Mouse (Mus musculus) myocyte (in vitro differentiated cells): ENCODE results near the gene Lrrfip2. TPM values are rescaled to one million over a fixed set of nuclear protein-coding genes. Genes with fewer than 3 reads are reported as not detected.

Source experiments
- H3K27me3 ChIP-seq: one replicate; pipeline ENCODE4 v1.6.1; 2011; ENCODE audit not compliant: control insufficient read depth, insufficient read depth, insufficient read length
- H3K36me3 ChIP-seq: one replicate; pipeline ENCODE4 v1.6.1; 2011; ENCODE audit not compliant: control insufficient read depth, insufficient read depth
- H3K4me2 ChIP-seq: one replicate; pipeline ENCODE4 v1.6.1; 2011; ENCODE audit warnings: low read depth, control low read depth
- H3K4me3 ChIP-seq: one replicate; pipeline ENCODE4 v1.5.1; 2011; ENCODE audit warnings: mild to moderate bottlenecking, control low read depth, moderate library complexity
- H3K79me2 ChIP-seq: one replicate; pipeline ENCODE4 v1.6.1; 2011; ENCODE audit not compliant: control insufficient read depth, insufficient read depth
- H3ac ChIP-seq: one replicate; pipeline ENCODE4 v1.6.1; 2011; ENCODE audit not compliant: control insufficient read depth, insufficient read length
- CEBPB ChIP-seq: IDR thresholded peaks from 2 replicates; pipeline ENCODE4 v1.6.1; 2011; ENCODE audit warnings: mild to moderate bottlenecking, moderate library complexity; ENCODE audit not compliant: poor library complexity, insufficient read depth, severe bottlenecking
- E2F4 ChIP-seq: IDR thresholded peaks from one replicate; pipeline ENCODE4 v1.6.1; 2011; ENCODE audit warnings: mild to moderate bottlenecking, control low read depth, moderate library complexity; ENCODE audit not compliant: insufficient read depth
- MAX ChIP-seq: IDR thresholded peaks from one replicate; pipeline ENCODE4 v1.6.1; 2011; ENCODE audit warnings: low read depth, mild to moderate bottlenecking, control low read depth
- MYOD1 ChIP-seq, 3 experiments: IDR thresholded peaks; one replicate each; pipeline ENCODE4 v1.6.1; 2011; ENCODE audit warnings: control low read depth in 2 of 3, low read depth in 2 of 3, mild to moderate bottlenecking in 2 of 3, moderate library complexity in 1 of 3; ENCODE audit not compliant: insufficient read length in 2 of 3, control insufficient read depth in 1 of 3
- MYOG ChIP-seq, 3 experiments: IDR thresholded peaks; one replicate each; pipeline ENCODE4 v1.6.1; 2011; ENCODE audit warnings: control low read depth in 2 of 3, low read depth in 2 of 3, mild to moderate bottlenecking in 2 of 3; ENCODE audit not compliant: insufficient read length in 2 of 3, control insufficient read depth in 1 of 3, insufficient read depth in 1 of 3
- POLR2A ChIP-seq: IDR thresholded peaks from one replicate; pipeline ENCODE4 v1.6.1; 2011; ENCODE audit warnings: low read depth, mild to moderate bottlenecking, control low read depth, moderate library complexity; ENCODE audit not compliant: insufficient read length
- POLR2AphosphoS2 ChIP-seq: IDR thresholded peaks from one replicate; pipeline ENCODE4 v1.6.1; 2011; ENCODE audit warnings: low read depth, control low read depth; ENCODE audit not compliant: insufficient read length
- REST ChIP-seq: IDR thresholded peaks from one replicate; pipeline ENCODE4 v1.6.1; 2011; ENCODE audit warnings: mild to moderate bottlenecking, control low read depth, moderate library complexity; ENCODE audit not compliant: insufficient read depth, insufficient read length
- SRF ChIP-seq: IDR thresholded peaks from one replicate; pipeline ENCODE4 v1.6.1; 2011; ENCODE audit warnings: low read depth; ENCODE audit not compliant: control insufficient read depth, insufficient read length
- TCF12 ChIP-seq: IDR thresholded peaks from one replicate; pipeline ENCODE4 v1.6.1; 2011; ENCODE audit warnings: mild to moderate bottlenecking, control low read depth; ENCODE audit not compliant: poor library complexity, insufficient read depth, severe bottlenecking
- TCF3 ChIP-seq: IDR thresholded peaks from one replicate; pipeline ENCODE4 v1.6.1; 2011; ENCODE audit warnings: low read depth, control low read depth; ENCODE audit not compliant: insufficient read length
- USF1 ChIP-seq: IDR thresholded peaks from one replicate; pipeline ENCODE4 v1.6.1; 2011; ENCODE audit warnings: low read depth, mild to moderate bottlenecking, control low read depth, moderate library complexity
- polyA plus RNA-seq: library from polyadenylated mRNA; unstranded; fragments of >200 nt; fragmentation: generic; extraction: Trizol; gene quantifications from one replicate; pipeline ENCODE4 v1.2.1, GENCODE M21; 2012; ENCODE audit warnings: missing spikeins

Lrrfip2 gene
- polyA plus RNA-seq, 1 experiment: 27.8 TPM

DNA sequence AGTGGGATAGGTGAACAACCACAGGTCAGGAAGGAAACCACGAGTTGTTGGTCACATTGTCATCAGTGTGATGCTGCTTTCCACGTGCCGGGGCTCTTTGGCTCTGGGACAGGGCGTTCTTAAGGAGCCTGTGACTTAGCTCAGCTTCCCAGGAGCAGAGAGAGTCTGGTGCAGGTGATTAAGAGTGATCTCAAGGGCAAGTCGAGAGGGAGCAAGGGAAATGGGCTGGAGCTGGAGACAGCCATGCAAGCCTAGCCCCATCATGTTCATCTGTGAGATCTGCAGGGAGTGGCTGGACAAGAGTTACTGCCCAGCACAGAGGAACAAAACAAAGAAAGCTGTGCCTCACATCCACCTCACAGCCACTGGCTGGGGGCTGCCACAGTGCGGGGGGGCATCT lies 19.8 kb upstream of the Lrrfip2 start:
- Histone ChIP-seq H3K79me2 (no peaks in the 10 kb centered on the region), H3K36me3 (no peaks in the 10 kb centered on the region), H3K4me2 (no peak overlapping the region), H3K4me3 (no peak overlapping the region), H3ac (no peak overlapping the region), H3K27me3 (no peaks in the 10 kb centered on the region)
- no peak for TF ChIP-seq E2F4
- TF ChIP-seq MYOG (IDR thresholded peaks at IDR 0.05; ENCODE audit: control insufficient read depth in 1 of 3, insufficient read depth in 1 of 3, insufficient read length in 2 of 3, low read depth in 2 of 3): no peak
- TF ChIP-seq TCF12: no peak
- TF ChIP-seq USF1: no peak
- TF ChIP-seq REST: no peak
- TF ChIP-seq SRF: no peak
- TF ChIP-seq CEBPB: no peak
- TF ChIP-seq POLR2AphosphoS2: no peak
- no peak for TF ChIP-seq MYOD1 (IDR thresholded peaks at IDR 0.05; ENCODE audit: control insufficient read depth in 1 of 3, insufficient read length in 2 of 3, low read depth in 2 of 3)
- no peak for TF ChIP-seq TCF3
- no peak for TF ChIP-seq POLR2A
- no peak for TF ChIP-seq MAX

DNA sequence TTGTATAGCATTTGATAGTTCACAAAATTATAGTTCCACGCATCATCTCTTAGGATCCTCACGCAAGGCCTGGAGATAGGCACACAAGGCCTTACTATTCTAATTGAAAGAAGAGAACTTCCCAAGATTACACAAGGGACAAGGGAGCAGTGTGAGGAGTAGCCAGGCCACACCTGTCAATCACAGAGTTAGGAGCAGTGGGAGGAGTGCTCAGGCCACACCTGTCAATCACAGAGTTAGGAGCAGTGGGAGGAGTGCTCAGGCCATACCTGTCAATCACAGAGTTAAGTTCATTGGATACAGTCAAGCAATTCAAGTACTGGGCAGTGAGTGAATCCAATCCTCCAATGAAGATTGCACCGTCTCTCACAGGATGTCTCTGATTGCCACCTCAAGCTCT lies 17.0 kb upstream of the Lrrfip2 start:
- no peak overlapping the region for H3ac ChIP-seq
- TF ChIP-seq POLR2A (no peak), TCF12 (no peak), MYOD1 (IDR thresholded peaks at IDR 0.05; ENCODE audit: control insufficient read depth in 1 of 3, insufficient read length in 2 of 3, low read depth in 2 of 3) (peak in 1 of 3 experiments; percentile 16)
- H3K4me2 ChIP-seq: no peak overlapping the region
- H3K4me3 ChIP-seq: no peak overlapping the region
- H3K79me2 ChIP-seq: no peaks in the 10 kb centered on the region
- H3K36me3 ChIP-seq: no peaks in the 10 kb centered on the region
- H3K27me3 ChIP-seq: no peaks in the 10 kb centered on the region

DNA sequence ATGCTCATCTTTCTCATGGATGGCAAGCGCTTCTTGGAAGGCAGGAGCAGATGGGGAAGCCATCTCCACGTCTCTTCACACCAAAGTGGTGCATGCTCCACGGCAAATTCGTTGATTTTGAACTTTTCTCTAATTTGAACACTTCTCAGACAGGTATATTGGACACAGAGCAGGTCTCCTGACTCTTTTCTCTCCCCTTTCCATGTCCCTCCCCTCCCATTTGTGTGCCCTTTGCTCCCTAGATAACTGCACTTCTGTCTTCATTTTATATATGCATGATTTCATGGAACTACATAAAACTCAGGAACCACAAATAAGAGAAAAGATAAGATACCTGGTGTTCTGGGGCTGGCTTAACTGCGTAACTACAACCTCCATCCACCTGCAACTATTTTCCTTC lies 14.1 kb upstream of the Lrrfip2 start:
- Histone ChIP-seq H3K4me2 (no peak overlapping the region), H3ac (no peak overlapping the region), H3K36me3 (no peaks in the 10 kb centered on the region), H3K27me3 (no peaks in the 10 kb centered on the region), H3K4me3 (no peak overlapping the region), H3K79me2 (no peaks in the 10 kb centered on the region)
- TF ChIP-seq MAX: no peak
- no peak for TF ChIP-seq TCF12
- TF ChIP-seq CEBPB: no peak
- TF ChIP-seq POLR2AphosphoS2: no peak
- TF ChIP-seq POLR2A: no peak
- no peak for TF ChIP-seq MYOG (IDR thresholded peaks at IDR 0.05; ENCODE audit: control insufficient read depth in 1 of 3, insufficient read depth in 1 of 3, insufficient read length in 2 of 3, low read depth in 2 of 3)
- TF ChIP-seq USF1: no peak
- no peak for TF ChIP-seq E2F4
- no peak for TF ChIP-seq TCF3
- TF ChIP-seq MYOD1 (IDR thresholded peaks at IDR 0.05; ENCODE audit: control insufficient read depth in 1 of 3, insufficient read length in 2 of 3, low read depth in 2 of 3): no peak
- no peak for TF ChIP-seq REST
- no peak for TF ChIP-seq SRF

DNA sequence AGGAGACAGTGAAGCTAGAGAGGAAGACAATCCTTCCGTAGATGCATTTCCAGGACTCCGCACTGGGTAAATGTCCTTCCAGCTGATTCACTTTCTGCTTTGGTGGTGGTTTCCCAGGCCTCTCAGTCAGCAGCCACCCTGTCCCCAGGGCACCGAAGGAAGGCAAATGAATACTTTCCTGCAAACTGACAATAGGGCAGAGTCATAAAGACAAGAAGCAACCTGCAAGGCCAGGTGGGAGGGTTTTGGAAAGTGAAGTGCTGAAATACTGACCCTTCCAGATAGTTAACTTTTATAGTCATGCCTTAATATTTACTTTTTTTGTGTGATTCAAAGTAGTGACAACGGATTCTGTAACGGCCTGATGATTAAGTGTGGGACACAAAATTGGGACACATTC lies 13.5 kb upstream of the Lrrfip2 start:
- Histone ChIP-seq H3K79me2 (no peaks in the 10 kb centered on the region), H3K4me3 (no peak overlapping the region), H3K27me3 (no peaks in the 10 kb centered on the region), H3K4me2 (no peak overlapping the region), H3K36me3 (no peaks in the 10 kb centered on the region), H3ac (no peak overlapping the region)
- TF ChIP-seq MYOD1 (IDR thresholded peaks at IDR 0.05; ENCODE audit: control insufficient read depth in 1 of 3, insufficient read length in 2 of 3, low read depth in 2 of 3) (no peak), TCF12 (no peak), TCF3 (no peak), POLR2A (no peak), CEBPB (no peak), E2F4 (no peak), MYOG (IDR thresholded peaks at IDR 0.05; ENCODE audit: control insufficient read depth in 1 of 3, insufficient read depth in 1 of 3, insufficient read length in 2 of 3, low read depth in 2 of 3) (no peak), REST (no peak), POLR2AphosphoS2 (no peak), USF1 (no peak), SRF (no peak), MAX (no peak)

DNA sequence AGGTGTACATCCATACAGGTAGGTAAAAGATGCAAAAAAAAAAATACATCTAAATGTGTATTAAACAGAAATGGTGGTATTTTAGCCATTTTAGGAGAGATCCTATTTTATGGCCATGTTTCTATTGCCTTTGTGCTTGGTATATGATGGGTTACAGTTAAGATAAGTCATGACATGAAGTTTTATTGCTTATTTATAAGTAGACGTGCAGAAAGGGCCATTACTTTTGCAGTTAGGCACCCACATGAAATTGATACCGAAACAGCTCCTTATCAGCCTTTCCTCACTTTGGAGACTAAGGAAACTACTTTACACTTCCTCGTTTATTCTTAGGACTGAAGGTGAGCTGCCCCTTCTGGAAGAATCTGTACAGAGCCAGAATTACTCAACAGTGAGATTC lies 9.5 kb upstream of the Lrrfip2 start:
- Histone ChIP-seq H3K79me2 (no peaks in the 10 kb centered on the region), H3K4me3 (no peak overlapping the region), H3K36me3 (no peaks in the 10 kb centered on the region), H3K27me3 (no peaks in the 10 kb centered on the region), H3K4me2 (no peak overlapping the region), H3ac (no peak overlapping the region)
- no peak for TF ChIP-seq TCF3
- TF ChIP-seq POLR2AphosphoS2: no peak
- TF ChIP-seq MYOD1 (IDR thresholded peaks at IDR 0.05; ENCODE audit: control insufficient read depth in 1 of 3, insufficient read length in 2 of 3, low read depth in 2 of 3): no peak
- TF ChIP-seq MYOG (IDR thresholded peaks at IDR 0.05; ENCODE audit: control insufficient read depth in 1 of 3, insufficient read depth in 1 of 3, insufficient read length in 2 of 3, low read depth in 2 of 3): no peak
- no peak for TF ChIP-seq SRF
- TF ChIP-seq REST: no peak
- no peak for TF ChIP-seq POLR2A
- no peak for TF ChIP-seq CEBPB
